In the genomic region with DNA sequence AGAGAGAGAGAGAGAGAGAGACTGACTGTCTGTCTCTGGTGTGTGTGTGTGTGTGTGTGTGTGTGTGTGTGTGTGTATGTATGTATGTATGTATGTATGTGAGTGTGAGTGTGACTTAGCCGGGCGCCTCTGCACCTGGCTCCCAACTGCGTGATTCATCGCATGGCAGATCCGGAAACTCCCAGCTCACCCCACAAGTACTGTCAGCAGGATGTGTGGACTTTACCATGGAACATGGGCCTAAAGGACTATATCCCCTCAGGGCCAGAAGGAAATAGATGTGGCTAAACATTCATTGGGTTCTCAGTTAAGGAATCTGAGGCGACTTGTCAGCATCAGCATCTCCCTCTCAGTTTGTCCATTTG, we compare ENCODE assay signal across 8 mouse cellular contexts. TPM values are rescaled to one million over a fixed set of nuclear protein-coding genes. Genes with fewer than 3 reads are reported as not detected.
DNase-seq lines count a peak whose midpoint lies in the region; ATAC-seq and TF ChIP-seq lines count a peak whose summit lies in the region.

No protein-coding gene starts in this region.

- peaks cover 6% of the 10 kb centered on the region for H3K36me3 ChIP-seq in spleen, adult 2 months (ENCODE audit: control insufficient read depth, insufficient read depth, low read length)
- peaks cover 10% of the 10 kb centered on the region for H3K36me3 ChIP-seq in hindbrain, embryonic 13.5 days
- H3K36me3 ChIP-seq in macrophage (ENCODE audit: inconsistent target), result 0 out of 2 replicates have a peak, but pooled peaks cover 8% of the 10 kb centered on the region

- H3K4me1 ChIP-seq in spleen, adult 2 months (ENCODE audit: control insufficient read depth, insufficient read depth, insufficient read length), result peaks cover 4% of the 10 kb centered on the region; the same call in 1 of the 2 replicates
- H3K4me1 ChIP-seq in hindbrain, embryonic 13.5 days (replicated peaks), result peaks cover 20% of the 10 kb centered on the region

- H3K9ac ChIP-seq in hindbrain, embryonic 13.5 days, result peak overlapping the region; percentile 81

- H3K9me3 ChIP-seq in hindbrain, embryonic 13.5 days, result no peaks in the 10 kb centered on the region

- WGBS in spleen, adult 2 months, result 11% methylated on average over 6 of the region's 6 CpGs
- 21% methylated on average over 6 of the region's 6 CpGs for WGBS in hindbrain, embryonic 13.5 days
- 17% methylated on average over 6 of the region's 6 CpGs for WGBS in macrophage (ENCODE audit: missing documents)

- peak overlapping the region; percentile 87 for H3K4me3 ChIP-seq in spleen, adult 2 months (ENCODE audit: extremely low read depth, insufficient read depth, insufficient read length)
- peak overlapping the region; percentile 69 for H3K4me3 ChIP-seq in hindbrain, embryonic 13.5 days
- H3K4me3 ChIP-seq in macrophage (ENCODE audit: inconsistent target), result peak overlapping the region; percentile 82

- TF ChIP-seq CTCF in spleen, adult 2 months (IDR thresholded peaks at IDR 0.05; ENCODE audit: extremely low read depth, insufficient read depth, insufficient read length, insufficient replicate concordance), result no peak

- DNase-seq in adrenal gland, adult (ENCODE audit: inconsistent age in 2 of 2, low spot score in 1 of 2), result peak; percentile 13 to 28
- DNase-seq in adrenal gland, postnatal 14 days, result no peak
- no peak for DNase-seq in spleen, adult 2 months (ENCODE audit: low read depth in 1 of 2, low spot score in 2 of 2)
- no peak for DNase-seq in spleen, adult 18-20 months
- DNase-seq in urinary bladder, postnatal 4 days (ENCODE audit: low spot score in 2 of 2), result no peak
- no peak for DNase-seq in cerebellum, postnatal 4 days (ENCODE audit: low spot score in 2 of 2)

- no peaks in the 10 kb centered on the region for H3K27me3 ChIP-seq in spleen, adult 2 months (ENCODE audit: control insufficient read depth, insufficient read depth, low read length)
- 0 out of 2 replicates have a peak, but pooled peaks cover 2% of the 10 kb centered on the region for H3K27me3 ChIP-seq in hindbrain, embryonic 13.5 days

- no peak for ATAC-seq in hindbrain, embryonic 13.5 days (ENCODE audit: low FRiP score)

- H3K4me2 ChIP-seq in hindbrain, embryonic 13.5 days, result peak overlapping the region; percentile 70

- no peak overlapping the region for H3K27ac ChIP-seq in spleen, adult 2 months (ENCODE audit: insufficient read depth, low read length)
- no peak overlapping the region for H3K27ac ChIP-seq in hindbrain, embryonic 13.5 days
- no peak overlapping the region for H3K27ac ChIP-seq in macrophage

- no peak for TF ChIP-seq POLR2A in spleen, adult 2 months (IDR thresholded peaks at IDR 0.05; ENCODE audit: low read depth, low read length)

- H3K79me2 ChIP-seq in macrophage (ENCODE audit: inconsistent target), result peaks cover 19% of the 10 kb centered on the region

RNA-seq across cellular contexts. Expression of a gene that starts 0.6 kb away (rescaled TPM):
- 16.7 and 21.8 TPM in 2 replicates for total RNA-seq in adrenal gland, postnatal 14 days (2021)
- polyA plus RNA-seq in spleen, adult 2 months (2012; rRNA removed), result 2.2 and 3.0 TPM in 2 replicates
- polyA plus RNA-seq in hindbrain, embryonic 13.5 days (2015; fragmentation: Nextera tagmentation; extraction: Ambion mirVana), result 22.4 and 22.9 TPM in 2 replicates
- 10 to 100 TPM; 31.8 to 94.9 (median 67.4) TPM for total RNA-seq in macrophage (2018; cell fraction: chromatin; rRNA removed)
- total RNA-seq in macrophage (2018; cell fraction: cytosol; rRNA removed), result 10 to 100 TPM in 24 of 26 experiments, 1 to 10 TPM in 2; 9.2 to 13.8 (median 12.0) TPM
- total RNA-seq in macrophage (2018; cell fraction: nucleus; rRNA removed), result 10 to 100 TPM; 16.8 to 53.1 (median 31.3) TPM
- polyA plus RNA-seq in macrophage (2018), result 9.8 to 13.8 TPM (median 12.2 TPM) in 3 replicates

RNA-seq across cellular contexts. Expression of a gene that starts 0.7 kb away (rescaled TPM):
- 1.7 and 2.9 TPM in 2 replicates for total RNA-seq in adrenal gland, postnatal 14 days (2021)
- 0.02 and 0.13 TPM in 2 replicates for polyA plus RNA-seq in spleen, adult 2 months (2012; rRNA removed)
- 21.5 and 26.6 TPM in 2 replicates for polyA plus RNA-seq in hindbrain, embryonic 13.5 days (2015; fragmentation: Nextera tagmentation; extraction: Ambion mirVana)
- total RNA-seq in macrophage (2018; cell fraction: chromatin; rRNA removed), result 1 to 10 TPM in 3 of 26 experiments, under 1 TPM in 10, not detected in 13; 0.30 to 1.7 (median 0.74) TPM
- under 1 TPM in 25 of 26 experiments, not detected in 1; 0.04 to 0.86 (median 0.27) TPM for total RNA-seq in macrophage (2018; cell fraction: cytosol; rRNA removed)
- total RNA-seq in macrophage (2018; cell fraction: nucleus; rRNA removed), result 1 to 10 TPM in 3 of 26 experiments, under 1 TPM in 10, not detected in 13; 0.17 to 3.2 (median 0.69) TPM
- polyA plus RNA-seq in macrophage (2018), result 0.14 TPM in 1 of 3 replicates, not detected in the others

Comparison
In these comparisons a context has a peak if more than half of its experiments do, and no peak if none do; other contexts are left out.
1. DNase-seq: peak in adrenal gland, adult (2 of 2); none in adrenal gland, postnatal 14 days (single experiment), spleen, adult 2 months (0 of 2), spleen, adult 18-20 months (0 of 2), urinary bladder, postnatal 4 days (0 of 2) and cerebellum, postnatal 4 days (0 of 2).
2. RNA of a gene that starts 0.7 kb away (polyA plus RNA-seq): 21.5 to 26.6 TPM in hindbrain, embryonic 13.5 days; 0.14 TPM in macrophage and 0.02 to 0.13 TPM in spleen, adult 2 months; every median in the first group is over 10 times any median in the second.
3. Peak in every context shown above with its lines, with median percentiles within 50 percentile points of each other: H3K4me3 ChIP-seq.